Mouse (Mus musculus): ENCODE data around the gene Stoml1.
A peak's percentile ranks its signal among the peaks of the same experiment; 100 is the strongest.

Stoml1 gene

GRCm38 (mm10) chr9:58272068-58272541 is 19.1 kb downstream of the Stoml1 start:
- DNase-seq (ENCODE audit: low read depth), result no peak

- peak; percentile 21 for DNase-seq (ENCODE audit: low read depth)
These were observed 19.9 kb downstream of the Stoml1 start for GRCm38 (mm10) chr9:58272855-58273254.

DNA sequence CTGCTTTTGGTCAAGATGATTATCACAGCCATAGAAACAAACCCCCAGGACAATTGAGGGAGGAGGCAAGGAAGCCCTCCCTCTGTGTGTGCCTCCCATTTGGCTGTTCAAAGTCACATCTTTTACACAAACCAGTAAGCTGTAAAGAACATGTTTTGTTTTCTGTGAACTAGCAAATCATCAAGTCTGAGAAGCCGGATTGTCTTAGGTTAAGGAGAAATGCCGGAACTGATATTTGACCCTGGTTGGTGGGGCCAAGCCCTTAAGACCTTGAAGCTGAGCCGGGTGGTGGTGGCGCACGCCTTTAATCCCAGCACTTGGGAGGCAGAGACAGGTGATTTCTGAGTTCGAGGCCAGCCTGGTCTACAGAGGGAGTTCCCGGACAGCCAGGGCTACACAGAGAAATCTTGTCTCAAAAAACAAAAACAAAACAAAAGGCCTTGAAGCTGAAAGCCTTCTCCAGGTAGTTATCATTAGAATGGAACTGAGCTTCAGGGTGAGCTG is 21.2 kb downstream of the Stoml1 start:
- no peak for DNase-seq (ENCODE audit: low read depth)

GRCm38 (mm10) chr9:58274626-58275025 is 21.7 kb downstream of the Stoml1 start:
- DNase-seq (ENCODE audit: low read depth), result no peak

GRCm38 (mm10) chr9:58275115-58275774 is 22.3 kb downstream of the Stoml1 start:
- peak; percentile 72 for DNase-seq (ENCODE audit: low read depth)

DNA sequence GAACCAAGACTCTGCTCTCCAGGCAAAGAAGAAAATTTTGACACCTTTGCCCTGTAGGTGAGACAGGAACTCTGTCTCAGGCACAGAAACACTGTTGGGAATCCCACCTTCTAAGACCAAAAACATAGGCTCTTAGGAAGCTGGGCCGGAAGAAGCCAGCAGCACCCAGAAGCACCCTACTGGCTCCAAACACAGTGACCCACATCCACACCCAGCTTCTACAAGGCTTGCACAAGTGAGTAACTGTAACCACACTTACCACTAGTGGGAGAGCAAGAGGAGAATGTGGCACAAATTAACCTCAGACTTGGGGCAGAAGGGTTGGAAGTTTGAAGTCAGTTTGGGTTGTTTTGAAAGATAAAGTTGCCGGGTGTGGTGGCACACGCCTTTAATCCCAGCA is 22.8 kb downstream of the Stoml1 start:
- DNase-seq (ENCODE audit: low read depth), result peak; percentile 67

DNA sequence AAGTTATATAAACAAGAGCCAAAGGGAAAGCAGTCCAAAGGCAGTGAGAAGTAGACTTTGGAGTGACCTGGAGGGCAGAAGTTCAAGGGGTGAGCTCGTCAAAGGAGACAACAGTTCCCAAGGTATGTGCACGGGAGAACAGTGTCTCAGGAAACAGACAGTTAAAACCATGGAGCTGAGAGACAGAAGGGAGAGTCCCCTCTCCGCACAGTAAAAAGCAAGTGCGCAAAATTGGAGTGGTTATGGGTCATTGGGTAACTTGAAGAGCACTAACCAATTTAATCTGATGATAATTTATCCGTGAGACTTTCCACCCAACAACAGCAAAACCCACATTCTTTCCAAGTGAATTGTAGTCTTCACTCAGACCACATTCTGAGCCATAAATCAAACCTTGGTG is 23.4 kb downstream of the Stoml1 start:
- DNase-seq (ENCODE audit: low read depth), result no peak

GRCm38 (mm10) chr9:58278313-58278712 is 25.3 kb downstream of the Stoml1 start:
- DNase-seq (ENCODE audit: low read depth), result no peak

DNA sequence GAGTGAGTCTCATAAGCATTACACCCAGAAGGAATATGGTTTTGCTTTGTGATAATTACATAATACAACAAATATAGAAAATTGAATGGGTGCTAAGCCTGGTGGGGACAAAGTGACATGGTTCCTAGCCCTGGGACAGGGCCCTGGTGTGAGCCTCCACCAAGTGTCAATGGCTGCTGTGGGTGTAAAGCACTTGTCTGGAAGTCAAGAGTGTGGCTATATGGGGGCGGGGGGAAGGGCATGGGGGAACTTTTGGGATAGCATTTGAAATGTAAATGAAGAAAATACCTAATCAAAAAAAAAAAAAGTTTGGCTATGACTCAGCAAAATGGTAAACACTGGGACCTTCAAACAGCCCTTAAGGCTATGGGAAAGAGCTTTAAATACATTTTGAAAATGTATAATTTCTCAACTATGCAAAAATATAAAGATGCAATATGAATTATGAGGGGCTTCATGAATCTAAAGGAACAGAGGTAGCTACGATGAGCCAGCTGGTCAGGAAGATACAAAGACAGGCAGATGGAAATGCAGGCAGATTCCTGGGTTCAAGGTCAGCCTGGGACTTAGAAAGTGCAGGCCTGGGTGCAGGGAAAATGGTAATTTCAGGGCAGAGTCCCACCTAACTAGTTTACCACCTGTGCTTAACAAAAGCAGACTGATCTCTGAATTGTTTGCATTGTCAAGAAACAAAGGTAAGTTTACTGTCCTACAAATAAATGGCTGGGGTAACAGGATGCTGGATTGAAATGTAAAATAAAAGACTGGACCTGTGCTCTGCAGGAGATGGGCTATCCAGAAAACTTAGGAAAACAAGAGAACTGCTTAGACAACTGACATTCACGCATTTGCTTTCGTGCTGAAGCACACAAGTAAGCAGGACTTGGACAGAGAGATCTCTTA is 26.1 kb downstream of the Stoml1 start:
- DNase-seq (ENCODE audit: low read depth), result no peak

DNA sequence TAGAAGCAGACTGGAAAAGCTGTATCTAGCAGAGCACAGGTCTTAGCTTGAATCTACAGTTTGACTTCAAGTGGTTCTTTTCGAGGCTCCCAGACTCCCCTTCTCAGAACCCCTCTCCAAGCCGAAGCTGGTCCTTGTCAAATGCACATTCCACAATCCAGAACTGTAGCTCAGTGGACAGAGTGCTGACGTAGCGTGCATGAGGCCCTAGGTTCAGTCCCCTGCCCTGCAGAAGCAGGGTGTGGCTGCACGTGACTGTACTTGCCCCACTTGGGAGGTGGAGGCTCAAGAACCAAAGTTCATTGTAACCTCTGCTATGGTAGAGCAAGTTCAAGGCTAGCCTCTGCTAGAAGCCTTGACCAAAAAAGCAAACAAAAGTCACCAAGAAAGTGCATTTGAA is 26.8 kb downstream of the Stoml1 start:
- no peak for DNase-seq (ENCODE audit: low read depth)

GRCm38 (mm10) chr9:58280259-58281109 is 27.5 kb downstream of the Stoml1 start:
- peak; percentile 97 for DNase-seq (ENCODE audit: low read depth)

GRCm38 (mm10) chr9:58281597-58281996 is 28.6 kb downstream of the Stoml1 start:
- DNase-seq (ENCODE audit: low read depth), result peak; percentile 80

- no peak for DNase-seq (ENCODE audit: low read depth)
These were observed 30.5 kb downstream of the Stoml1 start for GRCm38 (mm10) chr9:58283431-58283830.

- DNase-seq (ENCODE audit: low read depth), result no peak
These were observed 36.1 kb downstream of the Stoml1 start for GRCm38 (mm10) chr9:58289090-58289489.

DNA sequence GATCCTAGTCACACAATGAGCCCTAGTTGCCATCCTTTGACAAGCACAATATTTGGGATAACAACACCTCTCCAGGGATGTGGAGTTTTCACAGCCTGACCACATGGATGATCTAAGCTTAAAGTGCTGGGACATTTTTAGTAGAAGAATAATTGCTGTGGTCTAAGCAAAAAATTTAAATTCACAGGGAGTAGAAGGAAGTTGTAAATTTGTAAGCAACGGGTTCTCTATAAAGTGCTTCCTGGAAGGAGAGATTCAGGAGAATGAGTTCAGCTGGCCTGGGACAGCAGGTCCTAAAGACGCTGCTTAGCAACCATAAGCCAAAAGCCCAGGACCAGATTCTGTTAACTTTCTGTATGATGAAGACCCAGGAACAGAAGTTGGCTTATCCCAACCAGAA is 36.9 kb downstream of the Stoml1 start:
- DNase-seq (ENCODE audit: low read depth), result no peak

GRCm38 (mm10) chr9:58294527-58294926 is 41.6 kb downstream of the Stoml1 start:
- no peak for DNase-seq (ENCODE audit: low read depth)

DNA sequence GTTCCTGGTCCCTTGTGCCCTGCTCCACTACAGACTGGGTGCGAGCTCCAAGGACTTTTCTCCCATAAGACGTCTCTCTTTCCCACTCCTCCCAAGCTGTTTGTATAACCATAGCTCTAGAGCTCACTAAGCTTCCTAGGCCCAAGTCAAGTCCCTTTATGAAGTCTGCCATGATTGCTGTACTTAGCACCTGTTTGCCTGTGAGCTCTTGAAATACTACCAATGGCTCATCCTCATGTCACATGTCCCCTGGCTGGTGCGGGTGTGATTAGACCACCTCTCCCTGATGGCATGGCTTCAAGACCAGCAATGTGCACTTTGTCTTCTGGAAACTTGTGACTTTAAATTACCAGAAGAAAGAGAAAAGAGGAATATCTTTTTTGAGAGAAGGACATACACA is 42.4 kb downstream of the Stoml1 start:
- DNase-seq (ENCODE audit: low read depth), result no peak

GRCm38 (mm10) chr9:58295766-58296361 is 42.9 kb downstream of the Stoml1 start:
- no peak for DNase-seq (ENCODE audit: low read depth)

DNA sequence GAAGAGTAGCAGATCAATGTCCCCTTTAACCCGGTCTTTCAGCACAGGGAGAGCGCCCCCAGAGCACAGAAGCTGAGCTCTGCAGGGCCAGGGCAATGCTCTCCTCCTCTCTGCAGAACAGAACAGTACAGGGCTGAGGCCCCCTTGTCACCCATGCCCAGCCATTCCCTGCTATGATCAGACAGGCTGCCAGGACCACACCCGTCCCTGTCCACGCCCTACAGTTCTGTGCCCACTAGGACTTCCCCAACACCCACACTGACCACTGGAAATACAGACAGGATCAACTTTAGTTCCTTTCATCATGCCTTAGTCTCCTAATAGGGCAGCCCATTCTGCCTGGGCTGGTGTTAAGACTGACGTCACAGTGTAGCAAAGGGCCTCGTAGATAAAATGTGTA is 44.1 kb downstream of the Stoml1 start:
- DNase-seq (ENCODE audit: low read depth), result no peak

GRCm38 (mm10) chr9:58297961-58298477 is 45.1 kb downstream of the Stoml1 start:
- no peak for DNase-seq (ENCODE audit: low read depth)

DNA sequence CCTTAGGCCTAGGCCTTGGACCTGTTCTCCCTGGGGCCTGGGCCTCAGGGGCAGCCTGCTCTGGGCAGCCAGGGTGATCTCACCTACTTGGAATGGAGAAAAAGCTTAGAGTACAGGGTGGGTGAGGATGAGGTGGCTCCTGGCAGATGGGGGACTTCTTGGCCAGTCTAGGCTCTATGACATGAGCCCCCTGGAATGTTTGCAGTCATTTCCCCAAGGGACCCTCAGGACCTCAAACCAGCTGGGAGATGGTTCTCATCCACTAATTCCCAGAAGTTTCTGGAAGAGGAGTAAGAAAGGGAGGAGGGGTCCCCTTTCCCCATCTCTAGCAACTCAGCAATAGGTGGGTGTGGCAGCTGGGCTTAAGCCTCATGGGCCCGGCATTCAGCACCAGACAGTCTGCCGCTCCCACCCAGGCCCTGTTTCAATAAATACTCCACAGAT is 46.4 kb downstream of the Stoml1 start:
- no peak for DNase-seq (ENCODE audit: low read depth)
